Mouse (Mus musculus) small intestine, adult 2 months (tissue): Measurements from ENCODE around the gene Arfgef3.
A peak's percentile ranks its signal among the peaks of the same experiment; 100 is the strongest.

Source experiments
- CTCF ChIP-seq: fragments of 200-500 bp; IDR thresholded peaks from 2 replicates; pipeline ENCODE4 v1.5.1; 2012; ENCODE audit warnings: low read depth, mild to moderate bottlenecking, control low read depth, inconsistent platforms, low read length, moderate library complexity, mixed read lengths; ENCODE audit not compliant: insufficient replicate concordance, insufficient read length; ENCODE audit errors: extremely low read depth
- POLR2A ChIP-seq: fragments of 200-500 bp; IDR thresholded peaks from 2 replicates; pipeline ENCODE4 v1.6.1; 2012; ENCODE audit warnings: low read depth, mild to moderate bottlenecking, control low read depth, inconsistent platforms, low read length, moderate library complexity

DNA sequence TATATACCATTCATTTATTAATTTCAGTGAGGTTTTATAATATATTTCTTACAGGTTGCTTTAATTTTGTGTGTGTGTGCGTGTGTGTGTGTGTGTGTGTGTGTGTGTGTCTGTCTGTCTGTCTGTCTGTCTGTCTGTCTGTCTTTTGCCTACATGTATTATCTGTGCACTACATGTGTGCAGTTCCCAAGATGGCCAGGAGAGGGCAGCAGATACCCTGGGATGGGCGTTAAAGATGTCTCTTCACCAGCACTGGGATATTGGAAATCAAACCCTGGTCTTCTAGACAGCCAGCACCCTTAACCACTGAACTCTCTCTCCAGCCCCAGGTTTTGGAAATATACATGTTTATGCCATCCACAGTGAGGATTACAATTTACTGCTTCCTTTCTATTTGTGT is 16.5 kb upstream of the Arfgef3 start:
- TF ChIP-seq POLR2A (no peak), CTCF (peak; percentile 61; the same call in 1 of the 2 replicates)
